Mouse (Mus musculus) hindbrain, postnatal 0 days (tissue): Measurements from ENCODE around the gene Ndufv3. TPM values are rescaled to one million over a fixed set of nuclear protein-coding genes. Genes with fewer than 3 reads are reported as not detected.

Source experiments
- ATAC-seq: fragments of 200-750 bp; cut with Nextera tagmentation; 2 replicates; pipeline ENCODE4 v1.8.0; 2017; ENCODE audit warnings: mild to moderate bottlenecking, moderate TSS enrichment, moderate library complexity
- DNase-seq: peaks from one replicate; pipeline ENCODE4 v3.0.0-alpha.2; 2015; ENCODE audit warnings: low spot score
- H3K27ac ChIP-seq: fragments of 300-500 bp; sonication (generic); 2 replicates; pipeline ENCODE4 v1.5.1; 2014; ENCODE audit warnings: mild to moderate bottlenecking
- H3K27me3 ChIP-seq: fragments of 300-500 bp; sonication (generic); 2 replicates; pipeline ENCODE4 v1.6.1; 2014; ENCODE audit warnings: low read length, mixed read lengths; ENCODE audit not compliant: insufficient read depth
- H3K36me3 ChIP-seq: fragments of 300-500 bp; sonication (generic); 2 replicates; pipeline ENCODE4 v1.6.1; 2014; ENCODE audit warnings: low read length, mixed read lengths; ENCODE audit not compliant: insufficient read depth
- H3K4me1 ChIP-seq: fragments of 300-500 bp; sonication (generic); 2 replicates; pipeline ENCODE4 v1.6.1; 2014; ENCODE audit warnings: antibody characterized with exemption, low read length, mixed read lengths; ENCODE audit not compliant: insufficient read depth
- H3K4me2 ChIP-seq: fragments of 300-500 bp; sonication (generic); 2 replicates; pipeline ENCODE4 v1.6.1; 2014; ENCODE audit warnings: low read depth, mild to moderate bottlenecking, low read length, moderate library complexity, mixed read lengths
- H3K4me3 ChIP-seq: fragments of 300-500 bp; sonication (generic); 2 replicates; pipeline ENCODE4 v1.5.1; 2014; ENCODE audit warnings: low read length
- H3K9ac ChIP-seq: fragments of 300-500 bp; sonication (generic); replicated peaks from 2 replicates; pipeline ENCODE4 v1.6.1; 2014; ENCODE audit warnings: mild to moderate bottlenecking, low read length, moderate library complexity, mixed read lengths
- H3K9me3 ChIP-seq: fragments of 300-500 bp; sonication (generic); 2 replicates; pipeline ENCODE4 v1.6.1; 2016; ENCODE audit warnings: low read length, mixed read lengths
- CTCF ChIP-seq: IDR thresholded peaks from 2 replicates; pipeline ENCODE4 v1.5.1; 2016; ENCODE audit warnings: antibody characterized with exemption, control low read depth, low read depth
- WGBS: fragments of 180-500 bp; shearing (Covaris S2); extraction: QIAGEN DNeasy Blood & Tissue Kit; methylation state at CpG from one replicate; pipeline ENCODE4 v1.1.7; 2014; 5-methylcytosine and 5-hydroxymethylcytosine counted together
- polyA plus RNA-seq: library from polyadenylated mRNA; unstranded; fragments of >200 nt; fragmentation: Nextera tagmentation; extraction: Ambion mirVana; gene quantifications from 2 replicates; pipeline ENCODE4 v1.2.1, GENCODE M21; 2015
- total RNA-seq: library from RNA; depleted of rRNA; stranded (reverse); fragments of >200 nt; gene quantifications from 2 replicates; pipeline ENCODE4 v1.2.3, GENCODE M21; 2014

The Ndufv3 gene
- total and polyA plus RNA-seq, 2 experiments from 2014 or later, result 267 to 575 TPM

DNA sequence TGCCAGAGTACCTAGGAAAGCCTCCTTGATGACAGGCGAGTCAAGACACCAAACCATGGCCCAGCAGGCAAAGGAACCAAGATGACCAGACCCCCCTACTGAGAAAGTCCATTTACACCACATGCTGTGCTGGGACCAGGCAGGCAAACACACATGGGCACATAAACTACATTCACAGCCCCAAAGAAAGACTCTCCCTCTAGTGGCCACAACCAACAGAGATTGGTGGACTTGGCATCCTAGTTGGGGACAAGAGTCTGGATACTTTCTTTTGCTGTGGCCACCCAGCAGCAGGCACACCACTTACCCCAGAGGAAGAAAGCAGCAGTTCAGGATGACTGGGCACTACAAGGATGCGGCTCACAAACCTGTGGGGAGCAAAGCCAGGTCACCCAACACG lies 19.0 kb upstream of the Ndufv3 start:
- DNase-seq (no peak), ATAC-seq (no peak)
- no peak overlapping the region for H3K27ac ChIP-seq
- TF ChIP-seq CTCF, result peak; percentile 47; the same call in 1 of the 2 replicates
- no peaks in the 10 kb centered on the region for H3K27me3 ChIP-seq
- H3K4me2 ChIP-seq, result no peak overlapping the region
- H3K9ac ChIP-seq, result no peak overlapping the region
- WGBS, result 92% methylated on average over 3 of the region's 3 CpGs
- peaks cover 60% of the 10 kb centered on the region for H3K36me3 ChIP-seq
- H3K9me3 ChIP-seq, result no peaks in the 10 kb centered on the region
- no peaks in the 10 kb centered on the region for H3K4me1 ChIP-seq
- H3K4me3 ChIP-seq, result no peak overlapping the region

DNA sequence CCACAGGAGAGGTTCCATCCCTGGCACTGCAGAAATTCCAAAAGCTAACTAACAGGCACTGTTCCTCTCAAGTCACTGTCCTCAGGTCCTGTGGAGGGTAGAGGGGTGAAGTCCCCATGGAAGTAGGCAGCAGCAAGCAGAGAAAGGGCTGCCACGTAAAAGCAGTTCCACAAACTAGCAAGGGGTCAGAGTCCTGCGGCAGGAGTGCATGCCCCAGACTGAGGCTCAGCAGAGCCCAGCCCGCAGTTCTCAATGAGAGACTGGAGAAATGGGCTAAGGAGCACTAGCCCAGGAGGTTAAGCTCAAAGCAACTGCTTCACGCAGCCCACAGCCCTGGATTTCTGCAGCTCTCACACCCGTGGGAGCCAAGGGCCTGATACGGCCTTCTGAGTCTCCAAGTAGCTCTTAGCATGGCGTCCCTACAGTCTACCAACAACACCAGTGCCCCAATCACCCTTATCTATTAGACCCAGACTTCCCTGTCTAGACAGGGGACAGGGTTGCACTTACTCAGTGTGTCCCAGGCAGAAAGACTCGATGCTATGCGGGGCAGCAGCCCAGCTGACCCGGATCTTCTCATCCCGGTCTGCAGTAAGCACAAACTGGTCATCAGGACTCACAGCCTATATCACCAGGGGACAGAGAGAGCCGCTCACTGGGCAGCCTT lies 17.5 kb upstream of the Ndufv3 start:
- H3K27me3 ChIP-seq, result no peaks in the 10 kb centered on the region
- no peaks in the 10 kb centered on the region for H3K4me1 ChIP-seq
- no peak for DNase-seq
- no peak overlapping the region for H3K4me3 ChIP-seq
- no peak overlapping the region for H3K4me2 ChIP-seq
- H3K9me3 ChIP-seq, result no peaks in the 10 kb centered on the region
- no peak overlapping the region for H3K27ac ChIP-seq
- peaks cover 53% of the 10 kb centered on the region for H3K36me3 ChIP-seq
- H3K9ac ChIP-seq, result no peak overlapping the region
- 97% methylated on average over 12 of the region's 12 CpGs for WGBS
- no peak for TF ChIP-seq CTCF
- no peak for ATAC-seq

DNA sequence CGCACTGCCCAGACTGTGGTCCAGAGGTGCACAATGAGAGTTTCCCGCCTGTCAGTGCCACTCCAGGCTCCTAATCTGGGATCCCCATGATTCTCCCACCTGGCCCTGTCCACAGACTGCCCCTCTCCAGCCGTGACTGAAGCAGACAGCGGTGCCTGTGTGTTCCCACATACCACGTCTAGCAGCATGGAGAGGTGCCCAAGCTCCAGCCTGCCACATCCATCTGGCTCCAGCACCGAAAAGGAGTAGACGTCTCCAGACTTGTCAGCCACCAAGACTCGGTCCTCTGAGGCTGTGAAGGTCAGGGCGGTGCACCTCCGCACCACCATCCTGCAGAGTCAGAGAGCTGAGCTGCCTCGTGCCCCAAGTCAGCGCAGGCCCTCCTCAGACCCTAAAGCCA lies 16.6 kb upstream of the Ndufv3 start:
- Histone ChIP-seq H3K27me3 (no peaks in the 10 kb centered on the region), H3K36me3 (peaks cover 52% of the 10 kb centered on the region), H3K4me2 (no peak overlapping the region), H3K9me3 (no peaks in the 10 kb centered on the region), H3K9ac (no peak overlapping the region), H3K27ac (no peak overlapping the region), H3K4me3 (no peak overlapping the region), H3K4me1 (no peaks in the 10 kb centered on the region)
- WGBS, result 91% methylated on average over 12 of the region's 12 CpGs
- no peak for DNase-seq
- TF ChIP-seq CTCF, result no peak
- no peak for ATAC-seq

DNA sequence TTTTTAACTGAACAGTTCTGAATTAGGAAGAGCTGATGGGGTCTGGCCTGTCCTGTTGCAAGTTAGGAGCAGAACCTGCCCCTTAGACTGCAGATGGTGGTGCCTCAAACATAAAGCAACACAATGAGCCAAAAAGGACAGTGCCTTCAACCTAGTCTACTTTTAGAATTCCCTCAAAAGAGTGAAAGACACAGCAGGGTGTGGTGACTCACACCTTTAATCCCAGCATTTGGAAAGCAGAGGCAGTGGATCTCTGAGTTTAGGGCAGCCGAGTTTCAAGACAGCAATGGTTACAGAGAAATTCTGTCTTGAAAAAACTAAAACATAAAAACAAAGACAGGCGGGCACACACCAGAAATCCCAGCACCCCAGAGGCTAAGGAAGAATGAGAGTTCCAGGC lies 16.0 kb upstream of the Ndufv3 start:
- DNase-seq, result no peak
- WGBS, result 88% methylated on average over 2 of the region's 2 CpGs

DNA sequence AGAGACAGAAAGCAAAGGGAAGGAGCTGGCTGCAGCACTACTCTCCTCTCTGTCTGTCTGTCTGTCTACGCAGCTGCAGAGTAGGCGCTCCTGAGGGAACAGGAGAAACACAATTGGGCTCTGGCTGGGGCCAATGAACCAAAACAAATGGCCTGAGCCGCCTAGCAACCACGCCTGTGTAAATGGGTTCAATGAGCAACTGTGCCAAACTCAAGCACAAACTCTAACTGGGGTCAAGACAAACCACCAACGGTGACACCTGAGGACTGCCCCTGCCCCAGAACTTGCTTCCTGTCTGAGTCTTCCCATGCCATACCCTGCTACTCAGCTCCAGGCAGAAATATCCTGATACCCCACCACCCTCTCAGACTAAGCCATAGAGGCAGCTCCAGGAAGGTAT lies 14.9 kb upstream of the Ndufv3 start:
- H3K4me2 ChIP-seq, result no peak overlapping the region
- H3K36me3 ChIP-seq, result peaks cover 52% of the 10 kb centered on the region
- 30% methylated on average over 5 of the region's 5 CpGs for WGBS

More for the DNA sequence above, 16.0 kb upstream of the Ndufv3 start:
- H3K9me3 ChIP-seq, result no peaks in the 10 kb centered on the region
- TF ChIP-seq CTCF, result no peak
- H3K9ac ChIP-seq, result no peak overlapping the region
- H3K4me1 ChIP-seq, result no peaks in the 10 kb centered on the region
- ATAC-seq, result no peak
- H3K27ac ChIP-seq, result no peak overlapping the region
- no peak overlapping the region for H3K4me3 ChIP-seq
- H3K4me2 ChIP-seq, result no peak overlapping the region
- no peaks in the 10 kb centered on the region for H3K27me3 ChIP-seq
- peaks cover 51% of the 10 kb centered on the region for H3K36me3 ChIP-seq

DNA sequence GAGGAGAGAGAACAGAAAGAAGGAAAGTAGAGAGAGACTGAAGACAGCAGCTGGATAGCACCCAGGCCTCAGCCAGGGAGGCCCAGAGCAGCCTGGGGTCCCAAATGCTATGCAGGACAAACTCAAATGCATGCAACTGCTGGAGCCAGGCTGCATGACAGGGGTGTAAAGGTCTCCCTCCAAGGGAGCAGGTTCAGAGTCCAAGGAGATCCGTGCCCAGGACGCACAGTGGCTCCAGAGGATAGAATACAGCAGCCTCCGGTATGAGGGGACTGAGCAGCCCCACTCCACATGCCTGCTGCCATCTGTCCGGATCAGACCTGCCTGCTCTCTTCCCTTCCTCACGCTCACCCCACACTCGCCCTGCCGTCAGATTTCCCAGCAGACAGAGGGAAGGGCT lies 13.6 kb upstream of the Ndufv3 start:
- Histone ChIP-seq H3K4me1 (no peaks in the 10 kb centered on the region), H3K9me3 (no peaks in the 10 kb centered on the region), H3K27me3 (no peaks in the 10 kb centered on the region), H3K9ac (no peak overlapping the region), H3K4me3 (no peak overlapping the region), H3K27ac (no peak overlapping the region), H3K4me2 (no peak overlapping the region), H3K36me3 (peaks cover 49% of the 10 kb centered on the region)
- DNase-seq (no peak), ATAC-seq (no peak)
- TF ChIP-seq CTCF, result no peak
- 80% methylated on average over 7 of the region's 7 CpGs for whole genome bisulfite sequencing

More for the DNA sequence above, 14.9 kb upstream of the Ndufv3 start:
- TF ChIP-seq CTCF, result no peak
- no peak overlapping the region for H3K9ac ChIP-seq
- H3K4me1 ChIP-seq, result no peaks in the 10 kb centered on the region
- H3K9me3 ChIP-seq, result no peaks in the 10 kb centered on the region
- no peak overlapping the region for H3K27ac ChIP-seq
- DNase-seq, result no peak
- no peak overlapping the region for H3K4me3 ChIP-seq
- ATAC-seq, result no peak
- H3K27me3 ChIP-seq, result no peaks in the 10 kb centered on the region

DNA sequence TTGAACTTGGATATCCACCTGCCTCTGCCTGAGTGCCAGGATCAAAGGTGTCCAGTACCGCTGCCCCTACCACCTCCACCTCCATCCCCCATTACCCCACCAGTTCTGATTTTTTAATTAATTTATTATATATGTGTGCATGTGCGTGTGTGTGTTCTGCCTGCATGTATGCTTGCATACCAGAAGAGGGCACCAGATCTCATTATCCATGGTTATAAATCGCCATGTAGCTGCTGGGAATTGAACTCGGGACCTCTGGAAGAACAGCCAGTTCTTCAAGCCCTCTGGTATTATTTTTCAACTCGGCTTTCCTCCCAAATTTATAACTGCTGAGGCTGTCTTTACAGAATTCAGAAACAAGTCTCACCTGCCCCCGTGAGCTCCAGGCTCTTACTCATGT lies 9.0 kb upstream of the Ndufv3 start:
- TF ChIP-seq CTCF, result peak; percentile 29
- Histone ChIP-seq H3K36me3 (peaks cover 33% of the 10 kb centered on the region), H3K4me2 (peak overlapping the region; percentile 68), H3K4me3 (peak overlapping the region; percentile 86; the same call in 1 of the 2 replicates), H3K27me3 (no peaks in the 10 kb centered on the region), H3K9ac (peak overlapping the region; percentile 77; the same call in 1 of the 2 replicates), H3K9me3 (no peaks in the 10 kb centered on the region), H3K27ac (no peak overlapping the region), H3K4me1 (peaks cover 3% of the 10 kb centered on the region; the same call in 1 of the 2 replicates)
- WGBS, result 96% methylated on average over 6 of the region's 6 CpGs
- no peak for ATAC-seq
- DNase-seq, result no peak
